Mouse (Mus musculus) ovary, adult 2 months (tissue): ENCODE results near the gene Cetn2. TPM values are rescaled to one million over a fixed set of nuclear protein-coding genes. Genes with fewer than 3 reads are reported as not detected.

Source experiments
- polyA plus RNA-seq: library from polyadenylated mRNA; depleted of rRNA; stranded (reverse); fragments of >200 nt; gene quantifications from 2 replicates; pipeline ENCODE4 v1.2.3, GENCODE M21; 2012; rRNA removed

Gene Cetn2
- polyA plus RNA-seq, result 2.2 and 2.8 TPM in 2 replicates

DNA sequence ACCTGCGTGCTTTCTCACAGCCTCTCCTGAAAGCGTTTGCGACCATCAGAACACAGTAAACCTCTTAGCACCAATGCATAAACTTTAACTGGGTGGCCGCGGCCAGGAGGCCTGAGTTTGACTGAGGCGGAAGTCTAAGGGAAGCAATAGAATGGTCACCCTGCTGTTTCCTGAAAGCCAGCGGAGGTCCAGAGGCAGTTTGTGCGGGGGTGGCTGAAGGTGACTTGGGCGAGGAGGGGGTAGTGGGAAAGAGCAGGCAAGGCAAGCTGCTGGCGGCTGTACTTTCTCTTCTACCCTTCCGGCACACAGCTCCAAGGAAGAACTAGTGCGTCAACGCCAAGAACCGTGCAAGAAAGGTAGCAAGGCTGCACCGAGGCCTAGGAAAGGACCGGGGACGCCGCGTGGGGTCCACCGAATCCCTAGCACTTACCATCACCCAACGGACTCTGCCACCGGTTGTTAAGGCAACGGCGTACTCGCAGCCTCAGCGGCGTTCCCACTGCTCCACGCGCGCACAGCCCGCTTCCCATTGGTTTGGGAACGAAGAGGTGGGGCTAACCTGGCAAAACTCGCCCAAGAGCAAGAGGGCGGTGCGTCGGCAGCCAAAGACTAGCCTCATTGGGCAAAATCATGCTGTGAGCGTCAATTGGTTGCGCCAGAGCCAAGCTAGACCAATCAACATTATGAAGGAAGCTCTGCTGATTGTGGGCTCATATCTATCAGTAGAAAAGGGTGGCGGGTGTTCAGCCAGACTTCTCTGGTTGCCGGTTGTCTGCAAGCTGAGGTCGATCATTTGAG is at the start of gene Cetn2, which contains the start of gene Nsdhl:
Cetn2 (minus strand) TSS at position 528 of the 798 bp plus-strand sequence.
Nsdhl (plus strand) TSS at position 674 of the 798 bp plus-strand sequence.

Other genes starting within 250 kb of the Cetn2 start
- 0.21 and 0.25 TPM in 2 replicates for gene Gabrq, start 93.2 kb downstream of the Cetn2 start, polyA plus RNA-seq
- 8.2 and 11.8 TPM in 2 replicates for gene Nsdhl, start 146 bp upstream of the Cetn2 start, polyA plus RNA-seq
- 4.9 and 5.3 TPM in 2 replicates for gene Zfp185, start 68.9 kb upstream of the Cetn2 start, polyA plus RNA-seq
- gene Pnma5, start 118.7 kb upstream of the Cetn2 start, polyA plus RNA-seq, result 0.14 and 0.17 TPM in 2 replicates
- 0.03 TPM in 1 of 2 replicates, not detected in the other for gene Pnma3, start 146.4 kb upstream of the Cetn2 start, polyA plus RNA-seq
- 0.12 TPM in 1 of 2 replicates, not detected in the other for gene Xlr4a, start 164.1 kb upstream of the Cetn2 start, polyA plus RNA-seq
- 0.41 and 0.93 TPM in 2 replicates for gene Xlr3a, start 178.7 kb upstream of the Cetn2 start, polyA plus RNA-seq
- gene Gm14685, start 198.6 kb upstream of the Cetn2 start, polyA plus RNA-seq, result 0.20 TPM in 1 of 2 replicates, not detected in the other
- gene Xlr5b, start 230.4 kb upstream of the Cetn2 start, polyA plus RNA-seq, result not detected in 2 replicates
- gene DXBay18, start 231.0 kb upstream of the Cetn2 start, polyA plus RNA-seq, result 0.12 TPM in 1 of 2 replicates, not detected in the other